Mouse (Mus musculus) lung, adult 2 months (tissue): ENCODE results near the gene Elp5.

ENCODE experiments used
- CTCF ChIP-seq: fragments of 200-500 bp; IDR thresholded peaks from 2 replicates; pipeline ENCODE4 v1.5.1; 2011; ENCODE audit warnings: mild to moderate bottlenecking, low read length, control low read depth; ENCODE audit not compliant: insufficient read depth
- POLR2A ChIP-seq: fragments of 200-500 bp; IDR thresholded peaks from 2 replicates; pipeline ENCODE4 v1.6.1; 2011; ENCODE audit warnings: low read depth, mild to moderate bottlenecking, control low read depth, low read length, borderline replicate concordance; ENCODE audit errors: extremely low read depth

DNA sequence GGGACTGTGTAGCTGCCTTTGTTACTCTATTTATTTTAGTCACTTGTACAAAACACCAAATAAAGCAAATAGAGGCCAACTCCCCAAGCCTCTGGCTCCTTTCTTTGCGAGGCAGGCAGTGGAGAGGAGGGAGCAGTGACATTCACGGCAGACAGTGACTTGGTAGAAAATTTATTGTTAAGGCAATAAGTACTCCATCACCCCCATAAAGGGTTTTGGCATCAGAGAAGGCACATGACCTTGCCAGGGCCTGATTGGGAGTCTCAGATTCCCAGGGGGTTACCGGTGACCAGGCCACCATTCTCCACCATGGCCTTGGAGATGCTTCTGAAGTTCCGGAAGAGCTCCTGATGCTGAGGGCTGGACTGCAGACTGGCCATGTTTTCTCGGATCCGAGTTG lies 27.7 kb upstream of the Elp5 start:
- TF ChIP-seq CTCF: no peak
- TF ChIP-seq POLR2A: no peak
